Mouse (Mus musculus) embryo, embryonic 11.5 days (tissue): Measurements from ENCODE around the gene Aoc2.
A peak's percentile ranks its signal among the peaks of the same experiment; 100 is the strongest.

Experiments used
- DNase-seq: peaks from one replicate; pipeline ENCODE4 v3.0.0-alpha.2; 2012; ENCODE audit warnings: low read depth, low spot score

The Aoc2 gene

GRCm38 (mm10) chr11:101324763-101325162 lies at the start of gene Aoc2:
TSS of gene Aoc2 (plus strand) at chr11:101325063.
- DNase-seq, result no peak

GRCm38 (mm10) chr11:101275309-101275708 lies 49.6 kb upstream of the Aoc2 start:
- DNase-seq, result no peak

- DNase-seq, result no peak
Observed at GRCm38 (mm10) chr11:101276319-101277070, 48.4 kb upstream of the Aoc2 start.

- no peak for DNase-seq
Observed at GRCm38 (mm10) chr11:101277381-101278222, 47.3 kb upstream of the Aoc2 start.

- DNase-seq, result peak; percentile 84
Observed at GRCm38 (mm10) chr11:101278223-101279192, 46.4 kb upstream of the Aoc2 start, which contains the start of the genes Cntd1 and Coa3. TSS of gene Cntd1 (plus strand) at chr11:101279012. TSS of gene Coa3 (minus strand) at chr11:101279114.

GRCm38 (mm10) chr11:101279193-101279569 lies 45.7 kb upstream of the Aoc2 start:
- DNase-seq, result no peak

- no peak for DNase-seq
Observed at GRCm38 (mm10) chr11:101280837-101281236, 44.0 kb upstream of the Aoc2 start.

- DNase-seq, result no peak
Observed at GRCm38 (mm10) chr11:101282896-101283295, 42.0 kb upstream of the Aoc2 start.

GRCm38 (mm10) chr11:101283805-101284204 lies 41.1 kb upstream of the Aoc2 start:
- DNase-seq, result no peak

GRCm38 (mm10) chr11:101287306-101287705 lies 37.6 kb upstream of the Aoc2 start:
- no peak for DNase-seq

GRCm38 (mm10) chr11:101291231-101291630 lies 33.6 kb upstream of the Aoc2 start:
- DNase-seq, result no peak

GRCm38 (mm10) chr11:101295191-101295590 lies 29.7 kb upstream of the Aoc2 start:
- DNase-seq, result no peak

- DNase-seq, result no peak
Observed at GRCm38 (mm10) chr11:101300881-101301280, 24.0 kb upstream of the Aoc2 start.

- no peak for DNase-seq
Observed at GRCm38 (mm10) chr11:101301299-101302003, 23.4 kb upstream of the Aoc2 start.

- peak; percentile 93 for DNase-seq
Observed at GRCm38 (mm10) chr11:101302004-101302798, 22.7 kb upstream of the Aoc2 start, which contains the start of gene Becn1. TSS of gene Becn1 (minus strand) at chr11:101302286.

GRCm38 (mm10) chr11:101307744-101308143 lies 17.1 kb upstream of the Aoc2 start:
- DNase-seq, result no peak

GRCm38 (mm10) chr11:101311083-101311482 lies 13.8 kb upstream of the Aoc2 start:
- DNase-seq, result no peak

- DNase-seq, result no peak
Observed at GRCm38 (mm10) chr11:101312150-101312549, 12.7 kb upstream of the Aoc2 start.

GRCm38 (mm10) chr11:101314567-101314966 lies 10.3 kb upstream of the Aoc2 start:
- no peak for DNase-seq

- no peak for DNase-seq
Observed at GRCm38 (mm10) chr11:101315082-101315650, 9.7 kb upstream of the Aoc2 start.
